Mouse (Mus musculus) WW6 (cell line): Measurements from ENCODE around the gene 1700030J22Rik.
A peak's percentile ranks its signal among the peaks of the same experiment; 100 is the strongest.

Experiments used
- DNase-seq: peaks from one replicate; pipeline ENCODE4 v3.0.0-alpha.2; 2013; ENCODE audit warnings: low read depth, low spot score

The 1700030J22Rik gene

DNA sequence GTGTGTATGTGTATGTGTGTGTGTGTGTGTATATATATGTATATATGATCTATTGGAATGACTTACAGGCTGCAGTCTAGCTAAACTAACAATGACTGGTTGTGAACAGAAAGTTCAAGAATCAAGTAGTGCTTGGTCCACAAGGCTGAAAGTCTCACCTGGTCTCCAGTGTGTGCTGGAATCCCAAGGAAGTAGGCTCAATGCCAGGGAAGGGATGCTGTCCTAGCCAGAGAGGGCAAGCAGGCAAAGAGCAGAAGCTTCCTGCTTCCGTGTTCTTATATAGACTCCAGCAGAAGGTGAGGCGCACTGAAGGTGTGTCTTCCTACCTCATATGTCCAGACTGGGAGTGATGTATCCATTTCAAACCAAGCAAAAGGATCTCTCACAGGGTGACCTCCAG lies 27.0 kb downstream of the 1700030J22Rik start:
- no peak for DNase-seq

GRCm38 (mm10) chr8:116951369-116951768 lies 27.4 kb downstream of the 1700030J22Rik start:
- DNase-seq, result no peak

DNA sequence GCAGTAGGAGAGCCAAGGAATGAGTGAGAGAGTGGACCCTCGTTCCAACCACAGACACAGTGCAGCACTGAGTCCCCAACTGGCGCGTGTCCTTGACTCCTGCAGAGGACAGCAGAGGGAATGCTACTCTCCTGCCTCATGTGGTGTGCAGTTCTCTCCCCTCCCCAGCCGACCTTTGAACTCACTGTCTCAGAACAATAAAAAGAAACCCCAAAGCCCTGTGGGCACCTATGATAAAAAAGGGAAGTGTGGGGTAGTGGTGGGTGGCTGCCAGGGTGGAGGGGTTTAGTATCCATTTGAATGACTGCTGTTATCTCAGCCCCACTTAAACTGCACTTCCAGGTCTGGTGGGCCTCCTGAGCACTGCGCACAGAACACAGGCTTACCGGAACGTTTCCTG lies 31.2 kb downstream of the 1700030J22Rik start:
- no peak for DNase-seq

- DNase-seq, result no peak
These were observed 31.9 kb downstream of the 1700030J22Rik start for GRCm38 (mm10) chr8:116946851-116947250.

DNA sequence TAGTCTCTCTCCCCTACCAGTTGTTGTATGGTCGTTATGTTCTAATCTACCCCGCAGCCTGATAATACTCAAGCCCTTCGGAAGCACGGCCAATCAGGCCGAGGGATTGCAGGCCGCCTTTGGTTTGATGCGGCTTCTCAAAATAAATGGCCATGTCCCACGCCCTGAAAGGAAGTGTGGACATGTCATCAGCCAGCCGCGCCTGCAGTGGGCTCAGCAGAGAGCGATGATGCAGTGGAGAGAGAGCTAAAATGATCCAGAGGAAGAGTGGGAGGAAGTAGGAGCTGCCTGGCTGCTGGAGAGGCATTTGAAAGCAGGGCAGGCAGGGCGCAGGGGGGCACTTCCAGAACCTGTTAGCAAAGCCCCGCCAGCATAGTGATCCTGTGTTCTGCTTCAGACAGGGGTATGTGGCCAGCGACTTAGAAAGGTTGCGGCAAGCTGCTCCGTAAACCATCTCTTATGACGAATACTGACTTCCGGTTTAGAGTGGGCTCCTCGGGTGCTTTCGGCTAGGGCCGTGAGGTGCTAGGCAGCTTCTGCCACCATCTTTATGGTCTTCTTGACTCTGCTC lies 32.4 kb downstream of the 1700030J22Rik start:
- no peak for DNase-seq

GRCm38 (mm10) chr8:116945169-116945910 lies 33.4 kb downstream of the 1700030J22Rik start:
- DNase-seq, result no peak

- no peak for DNase-seq
These were observed 34.4 kb downstream of the 1700030J22Rik start for GRCm38 (mm10) chr8:116944385-116944696.

DNA sequence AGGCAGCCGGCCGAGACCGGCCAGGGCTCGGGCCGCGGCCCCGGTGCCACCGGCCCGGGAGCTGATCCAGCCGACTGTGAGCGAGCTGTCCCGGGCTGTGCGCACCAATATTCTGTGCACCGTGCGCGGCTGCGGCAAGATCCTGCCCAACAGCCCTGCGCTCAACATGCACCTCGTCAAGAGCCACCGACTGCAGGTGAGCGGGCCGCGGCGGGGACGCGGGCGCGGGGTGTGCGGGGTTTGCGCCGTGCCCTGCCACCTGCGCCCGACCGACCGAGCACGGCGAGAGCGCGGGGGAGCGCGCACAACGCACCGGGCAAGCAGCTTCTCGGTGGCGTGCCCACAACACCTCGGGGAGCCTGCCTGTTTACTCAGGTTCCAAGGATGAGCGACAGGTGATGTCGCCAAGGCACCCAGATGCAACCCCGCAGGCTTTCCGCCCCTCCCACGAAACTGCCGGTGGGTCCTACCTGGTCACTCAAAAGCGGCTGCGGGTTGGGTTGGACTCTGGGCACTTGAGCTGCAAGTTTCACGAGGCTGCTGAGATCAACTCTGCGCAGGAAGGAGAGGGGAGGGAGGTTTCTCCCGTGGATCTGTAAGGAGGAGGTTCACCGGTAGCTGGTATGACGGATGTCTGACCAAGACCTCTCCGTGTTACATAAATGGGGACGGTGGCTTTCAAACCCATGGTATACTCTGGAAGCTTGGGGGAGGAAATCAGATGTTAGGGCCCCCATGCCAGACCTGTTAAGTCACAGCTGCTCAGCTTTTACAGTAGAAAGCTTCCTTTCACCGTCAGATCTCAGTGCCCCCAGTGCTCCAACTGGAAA lies 35.0 kb downstream of the 1700030J22Rik start:
- DNase-seq, result no peak

GRCm38 (mm10) chr8:116943161-116943554 lies 35.6 kb downstream of the 1700030J22Rik start, which contains the start of gene Atmin:
Gene Atmin, plus strand, starts transcription at chr8:116943393.
- DNase-seq, result peak; percentile 83

DNA sequence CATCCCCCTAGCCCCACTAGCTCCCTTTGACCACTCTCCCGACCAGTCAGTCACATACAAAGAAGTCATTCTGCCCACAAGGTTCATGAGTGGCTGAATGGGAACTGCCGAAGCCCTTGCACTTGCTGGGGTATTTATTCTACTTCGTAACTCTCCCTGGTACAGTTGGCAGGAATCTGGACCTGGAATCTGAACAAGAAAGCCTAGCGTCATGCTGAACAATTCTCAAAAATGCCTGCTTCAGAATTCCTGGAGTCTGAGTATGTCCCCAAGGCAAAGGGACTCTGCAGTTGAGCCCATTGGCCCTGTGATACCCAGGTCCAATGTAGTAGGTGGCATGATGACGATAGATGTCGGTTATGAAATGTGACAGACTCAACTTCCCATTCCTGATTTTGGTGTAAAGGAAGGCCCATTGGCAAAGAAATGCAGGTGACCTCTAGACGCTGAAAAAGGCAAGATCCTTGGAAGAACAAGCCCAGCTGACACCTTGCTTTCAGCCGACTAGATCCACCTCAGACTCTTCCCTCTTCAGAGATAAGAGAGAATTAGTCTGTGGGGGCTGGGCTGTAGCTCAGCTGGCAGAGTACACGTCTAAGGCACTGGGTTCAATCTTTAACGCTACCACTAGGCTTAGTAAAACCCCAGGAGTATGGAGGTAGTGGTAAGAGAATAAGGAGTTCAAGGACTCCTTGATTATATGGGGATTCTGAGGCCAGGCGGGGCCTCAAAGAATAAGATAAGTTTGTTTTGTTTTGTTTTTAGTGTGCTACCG lies 36.3 kb downstream of the 1700030J22Rik start:
- DNase-seq, result no peak

DNA sequence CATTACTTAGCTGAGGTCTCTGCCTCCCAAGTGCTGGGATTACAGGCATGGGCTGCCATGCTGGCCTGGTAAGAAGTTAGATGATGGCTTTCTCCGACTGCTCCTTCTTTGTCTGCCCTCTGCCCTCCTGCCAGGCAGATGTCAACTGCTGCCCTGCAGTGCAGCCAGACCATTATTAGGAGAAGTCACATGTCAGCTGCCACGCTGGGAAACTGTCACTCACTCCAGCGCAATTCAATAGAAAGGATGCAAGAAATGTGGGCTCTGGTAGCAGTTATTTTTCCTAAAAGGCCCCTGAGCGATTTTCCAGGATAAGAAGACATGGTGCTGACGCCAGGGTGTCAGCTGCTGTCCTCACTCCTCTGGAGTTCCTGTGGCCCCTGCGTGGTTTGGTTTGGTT lies 43.3 kb downstream of the 1700030J22Rik start:
- no peak for DNase-seq

- DNase-seq, result no peak
These were observed 43.8 kb downstream of the 1700030J22Rik start for GRCm38 (mm10) chr8:116934976-116935375.

- no peak for DNase-seq
These were observed 50.2 kb downstream of the 1700030J22Rik start for GRCm38 (mm10) chr8:116928588-116928987.

DNA sequence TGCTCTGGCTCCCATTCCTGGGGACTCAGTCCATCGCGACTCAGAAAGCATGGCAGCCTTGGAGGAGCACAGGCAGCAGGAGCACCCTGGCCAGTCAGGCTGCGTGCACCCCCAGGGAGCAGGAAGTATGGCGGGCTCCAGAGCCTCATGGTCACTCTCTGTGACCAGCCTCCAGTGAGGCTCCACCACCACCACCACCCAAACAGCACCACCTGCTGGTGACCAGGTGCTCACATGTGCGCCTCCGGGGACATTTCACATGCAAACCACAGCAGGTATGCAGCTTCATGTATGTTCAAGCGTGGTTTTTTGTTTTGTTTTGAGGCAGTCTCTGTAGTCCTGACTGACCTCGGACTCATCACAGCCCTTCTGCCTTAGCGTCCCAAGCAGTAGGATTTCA lies 50.9 kb downstream of the 1700030J22Rik start:
- no peak for DNase-seq

GRCm38 (mm10) chr8:116923526-116923925 lies 55.2 kb downstream of the 1700030J22Rik start:
- DNase-seq, result no peak

- no peak for DNase-seq
These were observed 56.5 kb downstream of the 1700030J22Rik start for GRCm38 (mm10) chr8:116922060-116922757.

DNA sequence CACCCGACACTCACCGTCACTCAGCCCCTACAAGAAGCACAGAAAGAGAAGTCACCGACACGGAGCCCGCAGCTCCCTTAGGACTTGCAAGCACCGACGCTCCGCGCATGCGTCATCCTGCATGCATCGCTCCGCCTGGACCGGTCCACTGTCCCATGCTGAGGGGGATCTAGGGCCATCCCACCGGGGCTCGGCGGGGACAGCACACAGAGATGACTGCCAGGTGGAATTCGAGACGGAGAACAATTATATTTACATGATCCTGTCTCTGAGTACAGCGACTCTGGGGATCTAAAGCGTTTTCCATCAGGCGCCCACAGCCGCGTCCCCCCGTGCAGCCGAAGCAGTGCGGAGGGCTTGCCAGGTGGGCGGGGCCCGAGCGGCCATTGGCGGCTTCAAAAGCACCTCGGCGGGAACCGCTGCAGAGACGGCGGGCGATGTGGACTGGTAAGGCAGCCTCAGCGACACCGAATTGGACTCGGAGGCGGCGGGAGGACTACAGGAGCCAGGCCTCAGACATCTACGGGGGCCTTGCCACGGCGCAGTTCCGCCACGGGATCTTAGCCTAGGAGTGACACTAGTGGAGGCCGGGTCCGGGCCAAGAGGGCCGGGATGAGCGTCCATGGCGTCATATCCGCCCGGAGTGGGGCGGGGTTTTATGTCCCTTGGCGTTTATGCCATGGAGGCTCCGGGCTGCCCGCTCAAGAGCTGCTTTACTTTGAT lies 57.3 kb downstream of the 1700030J22Rik start, which contains the start of the genes Cmc2 and Cenpn:
Cmc2 (minus strand) TSS at position 119 of the 723 bp plus-strand sequence.
Cenpn (plus strand) TSS at position 394 of the 723 bp plus-strand sequence.
- DNase-seq, result peak; percentile 95

GRCm38 (mm10) chr8:116921005-116921336 lies 57.8 kb downstream of the 1700030J22Rik start:
- no peak for DNase-seq
